Mouse (Mus musculus): ENCODE results near the gene Kcnk16. TPM values are rescaled to one million over a fixed set of nuclear protein-coding genes. Genes with fewer than 3 reads are reported as not detected.

Gene Kcnk16
- polyA plus RNA-seq, 1 experiment from 2014 or later: not detected

DNA sequence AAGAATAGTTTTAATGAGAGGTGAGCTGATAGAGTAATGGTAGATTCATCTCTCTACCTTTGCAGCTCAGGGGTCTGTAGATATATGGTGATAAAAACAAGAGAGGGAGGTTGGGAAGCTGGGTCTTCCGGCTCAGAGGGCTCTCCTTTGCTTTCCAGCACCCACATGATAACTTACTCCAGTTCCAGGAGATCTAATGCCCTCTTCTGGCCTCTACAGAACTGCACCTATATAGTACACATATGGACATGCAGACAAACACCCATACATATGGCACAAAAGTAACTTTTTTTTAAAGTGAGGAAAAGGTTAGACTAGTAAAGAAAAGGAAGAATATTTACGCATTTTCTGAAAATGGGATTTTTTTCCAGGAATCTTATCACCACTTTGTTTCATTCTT is 34.6 kb downstream of the Kcnk16 start:
- ATAC-seq: no peak
- Histone ChIP-seq H3K9me3 (ENCODE audit: control insufficient read depth, low read length) (no peaks in the 10 kb centered on the region), H3K4me1 (replicated peaks; ENCODE audit: control insufficient read depth, insufficient read depth, low read length) (no peaks in the 10 kb centered on the region), H3K36me3 (ENCODE audit: control insufficient read depth, insufficient read depth) (no peaks in the 10 kb centered on the region), H3K9ac (replicated peaks; ENCODE audit: low read depth, low read length) (no peak overlapping the region), H3K27me3 (replicated peaks; ENCODE audit: control insufficient read depth, insufficient read depth, low read length) (no peaks in the 10 kb centered on the region), H3K4me2 (ENCODE audit: low read length) (no peak overlapping the region), H3K4me3 (replicated peaks; ENCODE audit: low read length) (no peak overlapping the region), H3K27ac (ENCODE audit: low read length) (no peak overlapping the region)
- 86% methylated on average over 2 of the region's 2 CpGs for whole genome bisulfite sequencing

DNA sequence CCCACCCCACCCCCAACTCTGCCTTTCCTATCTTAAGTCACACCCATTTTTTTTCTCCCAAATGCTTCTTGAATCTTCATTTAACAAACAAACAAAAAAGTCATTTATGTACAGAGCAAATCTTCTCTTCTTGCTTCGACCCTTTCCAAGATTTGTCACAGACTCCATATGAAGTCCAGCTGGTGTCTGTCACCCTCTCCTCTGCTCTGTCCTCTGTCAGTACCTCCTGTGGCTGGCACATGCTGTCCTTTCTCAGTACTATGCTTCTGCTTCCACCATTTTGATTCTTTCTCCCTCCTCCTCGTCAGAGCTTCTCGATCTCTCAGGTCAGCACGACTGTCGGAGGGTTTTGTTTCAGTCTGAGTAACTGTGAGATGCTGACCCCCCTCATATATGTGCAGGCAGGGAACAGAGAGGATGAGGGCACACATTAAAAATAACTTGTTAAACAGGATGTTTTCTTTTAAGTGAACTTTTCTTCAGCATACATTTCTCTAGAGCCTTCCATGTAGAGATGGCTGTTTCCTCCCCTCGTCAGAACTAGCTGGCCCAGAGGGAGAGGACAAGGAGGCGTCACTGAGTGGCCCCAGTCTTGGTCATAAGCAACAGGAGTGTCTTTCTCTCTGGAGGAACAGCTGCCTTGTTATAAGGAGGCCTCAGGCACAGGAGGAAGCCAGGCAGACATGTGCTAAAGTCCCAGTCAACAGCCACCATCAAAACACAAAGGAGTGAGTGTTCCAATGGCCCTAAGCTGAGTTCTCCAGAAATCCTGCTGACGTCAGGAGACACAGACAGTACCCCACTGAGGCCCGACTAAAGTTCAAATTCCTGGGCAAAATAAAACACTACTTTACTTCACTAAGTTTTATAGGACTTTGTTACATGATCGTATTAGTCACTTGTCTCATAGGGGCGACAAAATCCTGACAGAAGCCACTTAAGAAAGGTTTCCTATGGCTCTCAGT is 35.7 kb downstream of the Kcnk16 start:
- H3K27me3 ChIP-seq (replicated peaks; ENCODE audit: control insufficient read depth, insufficient read depth, low read length): no peaks in the 10 kb centered on the region
- no peaks in the 10 kb centered on the region for H3K9me3 ChIP-seq (ENCODE audit: control insufficient read depth, low read length)
- no peak overlapping the region for H3K4me2 ChIP-seq (ENCODE audit: low read length)
- no peak overlapping the region for H3K27ac ChIP-seq (ENCODE audit: low read length)
- H3K4me1 ChIP-seq (replicated peaks; ENCODE audit: control insufficient read depth, insufficient read depth, low read length): no peaks in the 10 kb centered on the region
- H3K9ac ChIP-seq (replicated peaks; ENCODE audit: low read depth, low read length): no peak overlapping the region
- no peak overlapping the region for H3K4me3 ChIP-seq (replicated peaks; ENCODE audit: low read length)
- no peaks in the 10 kb centered on the region for H3K36me3 ChIP-seq (ENCODE audit: control insufficient read depth, insufficient read depth)
- WGBS: 80% methylated on average over 11 of the region's 11 CpGs
- ATAC-seq: no peak

DNA sequence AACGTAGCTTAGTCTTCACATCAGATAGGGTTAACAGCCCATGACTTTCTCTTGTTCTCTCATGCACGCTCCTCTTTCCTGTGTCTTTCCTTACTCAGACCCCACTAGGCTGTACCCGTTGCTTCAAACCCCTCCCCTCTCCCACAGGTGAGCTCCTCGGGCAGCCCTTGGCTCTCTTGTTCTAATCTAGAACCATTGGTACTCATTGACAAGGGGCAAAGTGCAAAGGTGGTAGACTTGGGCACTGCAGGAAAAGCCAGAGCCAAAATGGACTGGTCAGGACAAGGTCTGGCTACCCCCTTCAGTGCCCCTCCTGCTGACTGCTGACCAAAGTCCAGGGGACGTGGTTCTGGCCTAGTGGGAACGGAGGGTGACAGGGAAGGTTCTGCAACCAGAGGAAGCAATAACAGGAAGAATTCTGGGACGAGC is 38.9 kb downstream of the Kcnk16 start:
- Histone ChIP-seq H3K36me3 (ENCODE audit: control insufficient read depth, insufficient read depth) (no peaks in the 10 kb centered on the region), H3K4me1 (replicated peaks; ENCODE audit: control insufficient read depth, insufficient read depth, low read length) (peaks cover 7% of the 10 kb centered on the region), H3K27ac (ENCODE audit: low read length) (no peak overlapping the region), H3K4me2 (ENCODE audit: low read length) (no peak overlapping the region), H3K27me3 (replicated peaks; ENCODE audit: control insufficient read depth, insufficient read depth, low read length) (no peaks in the 10 kb centered on the region), H3K9me3 (ENCODE audit: control insufficient read depth, low read length) (no peaks in the 10 kb centered on the region), H3K9ac (replicated peaks; ENCODE audit: low read depth, low read length) (no peak overlapping the region), H3K4me3 (replicated peaks; ENCODE audit: low read length) (no peak overlapping the region)
- no peak for ATAC-seq
- 86% methylated on average over 7 of the region's 7 CpGs for WGBS

DNA sequence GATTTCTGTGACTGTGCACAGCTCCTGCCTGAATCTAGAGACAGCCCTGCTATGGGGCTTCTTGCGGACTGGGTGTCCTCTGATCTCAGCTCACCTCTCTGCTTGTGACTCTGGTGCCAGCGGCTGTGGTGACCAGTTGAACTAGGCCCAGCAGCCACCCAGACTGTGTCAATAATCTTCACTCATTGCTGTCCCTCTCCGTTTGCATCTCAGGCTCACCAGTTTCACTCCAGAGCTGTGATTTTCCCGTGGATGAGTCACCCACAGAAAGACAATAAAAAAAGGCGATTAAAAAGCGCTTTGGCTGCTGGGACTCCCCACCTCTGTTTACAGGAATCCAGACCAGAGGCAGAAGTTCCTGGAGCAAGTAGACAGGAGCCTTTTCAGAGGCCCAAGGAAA is 39.6 kb downstream of the Kcnk16 start:
- Histone ChIP-seq H3K4me1 (replicated peaks; ENCODE audit: control insufficient read depth, insufficient read depth, low read length) (peaks cover 14% of the 10 kb centered on the region), H3K27ac (ENCODE audit: low read length) (no peak overlapping the region), H3K9ac (replicated peaks; ENCODE audit: low read depth, low read length) (no peak overlapping the region), H3K4me3 (replicated peaks; ENCODE audit: low read length) (no peak overlapping the region), H3K9me3 (ENCODE audit: control insufficient read depth, low read length) (no peaks in the 10 kb centered on the region), H3K36me3 (ENCODE audit: control insufficient read depth, insufficient read depth) (no peaks in the 10 kb centered on the region), H3K4me2 (ENCODE audit: low read length) (no peak overlapping the region), H3K27me3 (replicated peaks; ENCODE audit: control insufficient read depth, insufficient read depth, low read length) (no peaks in the 10 kb centered on the region)
- 79% methylated on average over 6 of the region's 6 CpGs for whole genome bisulfite sequencing
- ATAC-seq: no peak

DNA sequence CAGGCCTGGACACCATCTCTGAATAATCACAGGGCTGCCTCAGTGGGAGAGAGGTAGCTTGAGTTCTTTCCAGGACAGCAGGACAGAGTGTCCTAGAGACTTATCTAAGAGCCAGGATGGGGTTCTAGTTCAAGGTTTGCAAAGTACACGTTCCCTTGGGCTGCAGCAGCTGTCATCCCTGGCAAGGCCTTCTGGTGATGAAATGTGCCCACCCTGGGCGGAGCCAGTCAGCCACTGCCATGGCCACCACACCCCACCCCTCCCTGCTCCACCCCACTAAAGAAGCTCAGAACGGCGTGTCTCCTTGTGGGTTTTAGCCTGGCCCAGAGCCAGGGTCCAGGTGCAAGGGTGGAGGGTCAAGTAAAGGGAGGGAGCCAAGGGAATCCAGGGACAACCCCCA is 40.7 kb downstream of the Kcnk16 start:
- no peak for ATAC-seq
- Histone ChIP-seq H3K9me3 (ENCODE audit: control insufficient read depth, low read length) (no peaks in the 10 kb centered on the region), H3K4me2 (ENCODE audit: low read length) (no peak overlapping the region), H3K27ac (ENCODE audit: low read length) (no peak overlapping the region), H3K9ac (replicated peaks; ENCODE audit: low read depth, low read length) (no peak overlapping the region), H3K4me3 (replicated peaks; ENCODE audit: low read length) (no peak overlapping the region), H3K4me1 (replicated peaks; ENCODE audit: control insufficient read depth, insufficient read depth, low read length) (peaks cover 16% of the 10 kb centered on the region), H3K27me3 (replicated peaks; ENCODE audit: control insufficient read depth, insufficient read depth, low read length) (no peaks in the 10 kb centered on the region), H3K36me3 (ENCODE audit: control insufficient read depth, insufficient read depth) (no peaks in the 10 kb centered on the region)
- WGBS: 69% methylated on average over 4 of the region's 4 CpGs

DNA sequence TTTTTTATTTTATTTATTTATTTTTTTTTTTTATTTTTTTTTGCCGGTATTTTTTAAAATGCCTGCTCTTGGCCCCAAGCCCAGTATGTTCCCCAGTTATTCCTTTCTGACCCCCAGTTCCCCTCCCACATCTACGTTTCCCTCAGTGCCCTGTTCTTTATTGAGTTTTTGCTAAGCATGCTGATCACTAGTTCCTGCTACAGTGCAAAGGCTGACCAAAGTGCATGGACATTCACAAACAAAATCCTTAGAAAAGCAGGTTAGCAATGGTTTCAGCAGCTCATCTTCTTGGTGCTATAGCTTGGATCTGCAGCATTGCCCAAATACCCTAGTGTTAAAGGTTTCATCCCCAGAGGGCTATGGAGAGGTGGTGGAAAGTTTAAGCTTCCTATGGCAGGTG is 42.0 kb downstream of the Kcnk16 start:
- Histone ChIP-seq H3K4me1 (replicated peaks; ENCODE audit: control insufficient read depth, insufficient read depth, low read length) (peaks cover 16% of the 10 kb centered on the region), H3K27me3 (replicated peaks; ENCODE audit: control insufficient read depth, insufficient read depth, low read length) (no peaks in the 10 kb centered on the region), H3K36me3 (ENCODE audit: control insufficient read depth, insufficient read depth) (no peaks in the 10 kb centered on the region), H3K27ac (ENCODE audit: low read length) (no peak overlapping the region), H3K4me2 (ENCODE audit: low read length) (no peak overlapping the region), H3K9me3 (ENCODE audit: control insufficient read depth, low read length) (no peaks in the 10 kb centered on the region), H3K4me3 (replicated peaks; ENCODE audit: low read length) (no peak overlapping the region), H3K9ac (replicated peaks; ENCODE audit: low read depth, low read length) (no peak overlapping the region)
- 25% methylated on average over 2 of the region's 2 CpGs for WGBS
- no peak for ATAC-seq

DNA sequence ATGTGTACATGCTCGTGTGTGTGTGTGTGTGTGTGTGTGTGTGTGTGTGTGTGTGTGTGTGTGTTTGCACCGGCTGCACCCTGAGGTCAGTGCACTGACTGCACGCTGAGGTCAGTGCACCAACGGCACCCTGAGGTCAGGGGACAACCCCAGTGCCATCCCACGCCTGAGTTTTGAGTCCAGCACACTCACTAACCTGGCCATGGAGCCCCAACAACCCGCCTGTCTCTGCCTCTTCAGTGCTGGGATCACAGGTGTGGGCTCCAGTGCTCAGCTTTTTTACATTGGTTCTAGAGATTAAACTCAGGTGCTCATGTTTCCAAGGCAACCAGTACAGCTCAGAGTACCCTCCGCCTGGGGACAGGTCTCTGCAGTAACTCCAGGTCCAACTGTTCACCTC is 42.5 kb downstream of the Kcnk16 start:
- 38% methylated on average over 7 of the region's 7 CpGs for WGBS
- no peaks in the 10 kb centered on the region for H3K36me3 ChIP-seq (ENCODE audit: control insufficient read depth, insufficient read depth)
- H3K4me1 ChIP-seq (replicated peaks; ENCODE audit: control insufficient read depth, insufficient read depth, low read length): peaks cover 16% of the 10 kb centered on the region
- ATAC-seq: no peak
- H3K9ac ChIP-seq (replicated peaks; ENCODE audit: low read depth, low read length): no peak overlapping the region
- H3K4me3 ChIP-seq (replicated peaks; ENCODE audit: low read length): no peak overlapping the region
- no peak overlapping the region for H3K4me2 ChIP-seq (ENCODE audit: low read length)
- no peak overlapping the region for H3K27ac ChIP-seq (ENCODE audit: low read length)
- no peaks in the 10 kb centered on the region for H3K9me3 ChIP-seq (ENCODE audit: control insufficient read depth, low read length)
- H3K27me3 ChIP-seq (replicated peaks; ENCODE audit: control insufficient read depth, insufficient read depth, low read length): no peaks in the 10 kb centered on the region

DNA sequence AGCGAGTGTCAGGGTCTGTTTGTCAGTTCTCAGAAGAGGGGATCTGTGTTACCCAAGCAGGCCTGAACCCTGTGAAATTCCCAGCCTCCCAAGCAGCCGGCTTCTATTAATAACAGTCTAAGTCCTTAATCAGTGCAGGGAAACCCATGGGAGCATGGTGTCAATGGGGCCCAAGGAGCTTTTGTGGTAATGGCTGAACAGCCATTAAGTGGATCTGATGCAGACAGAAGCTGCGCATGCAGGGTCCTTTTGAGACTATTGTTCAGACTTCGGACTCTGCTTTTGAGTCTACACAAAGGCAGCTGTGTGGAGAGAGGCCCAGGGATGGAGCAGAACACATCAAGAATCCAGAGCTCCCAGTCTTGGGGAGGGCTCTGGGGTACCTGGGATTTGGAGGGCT is 43.5 kb downstream of the Kcnk16 start:
- Histone ChIP-seq H3K4me1 (replicated peaks; ENCODE audit: control insufficient read depth, insufficient read depth, low read length) (peaks cover 16% of the 10 kb centered on the region), H3K9ac (replicated peaks; ENCODE audit: low read depth, low read length) (no peak overlapping the region), H3K4me3 (replicated peaks; ENCODE audit: low read length) (no peak overlapping the region), H3K4me2 (ENCODE audit: low read length) (no peak overlapping the region), H3K36me3 (ENCODE audit: control insufficient read depth, insufficient read depth) (no peaks in the 10 kb centered on the region), H3K9me3 (ENCODE audit: control insufficient read depth, low read length) (no peaks in the 10 kb centered on the region), H3K27ac (ENCODE audit: low read length) (no peak overlapping the region), H3K27me3 (replicated peaks; ENCODE audit: control insufficient read depth, insufficient read depth, low read length) (no peaks in the 10 kb centered on the region)
- 8% methylated on average over 4 of the region's 4 CpGs for WGBS
- peak; percentile 67 for ATAC-seq

DNA sequence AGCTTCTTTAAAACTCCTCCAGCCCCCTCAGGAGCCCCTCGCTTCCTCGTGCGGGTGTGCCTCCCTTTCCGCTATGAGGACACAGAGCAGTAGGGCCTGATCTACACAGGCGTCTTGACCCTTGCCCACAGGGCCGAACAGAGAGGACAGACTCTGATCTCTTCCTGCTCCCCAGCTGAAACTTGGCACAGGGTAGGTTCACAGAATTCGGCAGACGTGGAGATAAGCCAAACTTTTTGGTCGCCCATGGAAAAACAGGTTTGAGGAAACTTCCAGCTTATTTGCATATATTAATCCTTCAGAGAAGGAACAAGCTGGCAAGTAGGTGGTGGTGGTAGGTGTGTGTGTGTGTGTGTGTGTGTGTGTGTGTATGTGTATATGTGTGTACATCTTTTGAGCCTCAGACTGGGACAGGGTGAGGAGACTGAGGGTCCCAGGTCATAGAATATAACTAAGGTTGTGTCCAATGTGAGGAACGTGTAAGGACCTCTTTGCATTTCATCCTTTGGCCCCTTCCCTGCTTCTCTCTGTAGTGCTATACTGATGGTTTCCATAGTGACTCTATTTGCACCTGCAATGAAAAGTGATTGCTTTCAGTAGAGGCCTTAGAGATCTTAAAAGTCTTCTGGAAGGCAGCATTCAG is 44.3 kb downstream of the Kcnk16 start:
- no peak overlapping the region for H3K27ac ChIP-seq (ENCODE audit: low read length)
- no peaks in the 10 kb centered on the region for H3K36me3 ChIP-seq (ENCODE audit: control insufficient read depth, insufficient read depth)
- H3K9ac ChIP-seq (replicated peaks; ENCODE audit: low read depth, low read length): no peak overlapping the region
- 30% methylated on average over 10 of the region's 10 CpGs for WGBS
- ATAC-seq: peak; percentile 31; the same call in 1 of the 2 replicates
- H3K27me3 ChIP-seq (replicated peaks; ENCODE audit: control insufficient read depth, insufficient read depth, low read length): no peaks in the 10 kb centered on the region
- H3K4me2 ChIP-seq (ENCODE audit: low read length): no peak overlapping the region
- no peaks in the 10 kb centered on the region for H3K9me3 ChIP-seq (ENCODE audit: control insufficient read depth, low read length)
- H3K4me3 ChIP-seq (replicated peaks; ENCODE audit: low read length): no peak overlapping the region
- H3K4me1 ChIP-seq (replicated peaks; ENCODE audit: control insufficient read depth, insufficient read depth, low read length): peaks cover 16% of the 10 kb centered on the region
